Mouse (Mus musculus): Measurements from ENCODE around the gene Gm49388. TPM values are rescaled to one million over a fixed set of nuclear protein-coding genes. Genes with fewer than 3 reads are reported as not detected.

The Gm49388 gene
- polyA plus RNA-seq, 1 experiment, result not detected

GRCm38 (mm10) chr7:127760478-127760877 lies 24.9 kb upstream of the Gm49388 start:
- H3K27ac ChIP-seq (ENCODE audit: control insufficient read depth, insufficient read depth, low read depth, low read length), result no peak overlapping the region
- no peak overlapping the region for H3K4me3 ChIP-seq (ENCODE audit: control insufficient read depth, low read depth, low read length)
- no peaks in the 10 kb centered on the region; the same call in 1 of the 2 replicates for H3K4me1 ChIP-seq (ENCODE audit: control insufficient read depth, insufficient read depth, low read length)
- TF ChIP-seq POLR2A (IDR thresholded peaks at IDR 0.05; ENCODE audit: control insufficient read depth, low read depth, low read length) (no peak), CTCF (IDR thresholded peaks at IDR 0.05; ENCODE audit: control insufficient read depth, insufficient read depth, insufficient replicate concordance, low read depth, low read length) (no peak)
- no peaks in the 10 kb centered on the region for H3K27me3 ChIP-seq (ENCODE audit: control insufficient read depth, insufficient read depth, low read length)
- H3K36me3 ChIP-seq (ENCODE audit: control insufficient read depth, insufficient read depth, low read length), result no peaks in the 10 kb centered on the region

- H3K36me3 ChIP-seq (ENCODE audit: control insufficient read depth, insufficient read depth, low read length), result no peaks in the 10 kb centered on the region
- no peaks in the 10 kb centered on the region for H3K27me3 ChIP-seq (ENCODE audit: control insufficient read depth, insufficient read depth, low read length)
- H3K4me3 ChIP-seq (ENCODE audit: control insufficient read depth, low read depth, low read length), result no peak overlapping the region
- no peak overlapping the region for H3K27ac ChIP-seq (ENCODE audit: control insufficient read depth, insufficient read depth, low read depth, low read length)
- H3K4me1 ChIP-seq (ENCODE audit: control insufficient read depth, insufficient read depth, low read length), result peaks cover 3% of the 10 kb centered on the region
- TF ChIP-seq POLR2A (IDR thresholded peaks at IDR 0.05; ENCODE audit: control insufficient read depth, low read depth, low read length) (no peak), CTCF (IDR thresholded peaks at IDR 0.05; ENCODE audit: control insufficient read depth, insufficient read depth, insufficient replicate concordance, low read depth, low read length) (peak; percentile 81; the same call in 1 of the 2 replicates)
Observed at GRCm38 (mm10) chr7:127761026-127761425, 24.4 kb upstream of the Gm49388 start.

GRCm38 (mm10) chr7:127763642-127764041 lies 21.8 kb upstream of the Gm49388 start:
- no peaks in the 10 kb centered on the region for H3K27me3 ChIP-seq (ENCODE audit: control insufficient read depth, insufficient read depth, low read length)
- TF ChIP-seq POLR2A (IDR thresholded peaks at IDR 0.05; ENCODE audit: control insufficient read depth, low read depth, low read length) (no peak), CTCF (IDR thresholded peaks at IDR 0.05; ENCODE audit: control insufficient read depth, insufficient read depth, insufficient replicate concordance, low read depth, low read length) (no peak)
- no peak overlapping the region for H3K4me3 ChIP-seq (ENCODE audit: control insufficient read depth, low read depth, low read length)
- no peaks in the 10 kb centered on the region for H3K36me3 ChIP-seq (ENCODE audit: control insufficient read depth, insufficient read depth, low read length)
- H3K4me1 ChIP-seq (ENCODE audit: control insufficient read depth, insufficient read depth, low read length), result peaks cover 20% of the 10 kb centered on the region
- H3K27ac ChIP-seq (ENCODE audit: control insufficient read depth, insufficient read depth, low read depth, low read length), result no peak overlapping the region

GRCm38 (mm10) chr7:127765756-127766155 lies 19.7 kb upstream of the Gm49388 start:
- H3K27ac ChIP-seq (ENCODE audit: control insufficient read depth, insufficient read depth, low read depth, low read length), result no peak overlapping the region
- no peaks in the 10 kb centered on the region for H3K27me3 ChIP-seq (ENCODE audit: control insufficient read depth, insufficient read depth, low read length)
- H3K4me1 ChIP-seq (ENCODE audit: control insufficient read depth, insufficient read depth, low read length), result peaks cover 29% of the 10 kb centered on the region
- H3K36me3 ChIP-seq (ENCODE audit: control insufficient read depth, insufficient read depth, low read length), result no peaks in the 10 kb centered on the region
- no peak for TF ChIP-seq CTCF (IDR thresholded peaks at IDR 0.05; ENCODE audit: control insufficient read depth, insufficient read depth, insufficient replicate concordance, low read depth, low read length)
- TF ChIP-seq POLR2A (IDR thresholded peaks at IDR 0.05; ENCODE audit: control insufficient read depth, low read depth, low read length), result no peak
- no peak overlapping the region for H3K4me3 ChIP-seq (ENCODE audit: control insufficient read depth, low read depth, low read length)

- TF ChIP-seq CTCF (IDR thresholded peaks at IDR 0.05; ENCODE audit: control insufficient read depth, insufficient read depth, insufficient replicate concordance, low read depth, low read length) (no peak), POLR2A (IDR thresholded peaks at IDR 0.05; ENCODE audit: control insufficient read depth, low read depth, low read length) (no peak)
- Histone ChIP-seq H3K4me1 (ENCODE audit: control insufficient read depth, insufficient read depth, low read length) (peaks cover 33% of the 10 kb centered on the region), H3K36me3 (ENCODE audit: control insufficient read depth, insufficient read depth, low read length) (no peaks in the 10 kb centered on the region), H3K4me3 (ENCODE audit: control insufficient read depth, low read depth, low read length) (peak overlapping the region; percentile 89), H3K27me3 (ENCODE audit: control insufficient read depth, insufficient read depth, low read length) (no peaks in the 10 kb centered on the region), H3K27ac (ENCODE audit: control insufficient read depth, insufficient read depth, low read depth, low read length) (peak overlapping the region; percentile 98)
Observed at GRCm38 (mm10) chr7:127766851-127767609, 18.4 kb upstream of the Gm49388 start.

- Histone ChIP-seq H3K27me3 (ENCODE audit: control insufficient read depth, insufficient read depth, low read length) (no peaks in the 10 kb centered on the region), H3K4me1 (ENCODE audit: control insufficient read depth, insufficient read depth, low read length) (peaks cover 33% of the 10 kb centered on the region), H3K27ac (ENCODE audit: control insufficient read depth, insufficient read depth, low read depth, low read length) (peak overlapping the region; percentile 98), H3K36me3 (ENCODE audit: control insufficient read depth, insufficient read depth, low read length) (no peaks in the 10 kb centered on the region), H3K4me3 (ENCODE audit: control insufficient read depth, low read depth, low read length) (peak overlapping the region; percentile 89)
- TF ChIP-seq POLR2A (IDR thresholded peaks at IDR 0.05; ENCODE audit: control insufficient read depth, low read depth, low read length), result peak; percentile 81; the same call in 1 of the 2 replicates
- no peak for TF ChIP-seq CTCF (IDR thresholded peaks at IDR 0.05; ENCODE audit: control insufficient read depth, insufficient read depth, insufficient replicate concordance, low read depth, low read length)
Observed at GRCm38 (mm10) chr7:127767671-127768345, 17.6 kb upstream of the Gm49388 start.

- TF ChIP-seq POLR2A (IDR thresholded peaks at IDR 0.05; ENCODE audit: control insufficient read depth, low read depth, low read length) (peak; percentile 6; the same call in 1 of the 2 replicates), CTCF (IDR thresholded peaks at IDR 0.05; ENCODE audit: control insufficient read depth, insufficient read depth, insufficient replicate concordance, low read depth, low read length) (no peak)
- peak overlapping the region; percentile 98 for H3K27ac ChIP-seq (ENCODE audit: control insufficient read depth, insufficient read depth, low read depth, low read length)
- H3K4me3 ChIP-seq (ENCODE audit: control insufficient read depth, low read depth, low read length), result peak overlapping the region; percentile 89
- H3K4me1 ChIP-seq (ENCODE audit: control insufficient read depth, insufficient read depth, low read length), result peaks cover 33% of the 10 kb centered on the region
- H3K27me3 ChIP-seq (ENCODE audit: control insufficient read depth, insufficient read depth, low read length), result no peaks in the 10 kb centered on the region
- H3K36me3 ChIP-seq (ENCODE audit: control insufficient read depth, insufficient read depth, low read length), result no peaks in the 10 kb centered on the region
Observed at GRCm38 (mm10) chr7:127768346-127768996, 16.9 kb upstream of the Gm49388 start.

Measured in testis, adult 2 months (tissue).